Mouse (Mus musculus): ENCODE measurements at regions not wholly inside any gene's neighbourhood (a gene's known extent, or its start where the extent isn't known, plus 50 kb on each side); places are given as distances from the start of the nearest gene placed in this dataset.
"Not testable (repeated sequence)": the region's sequence is repeated elsewhere in the genome, so short reads cannot be mapped to it uniquely, and the experiment has no call there.

GRCm38 (mm10) chr13:6836351-6837074 is 187.9 kb upstream of the Pfkp start:
- no peak overlapping the region for H3K4me2 ChIP-seq (replicated peaks)
- H3K4me3 ChIP-seq (replicated peaks) = no peak overlapping the region
- no peak overlapping the region for H3K9ac ChIP-seq (replicated peaks)
- peak; percentile 94 for ATAC-seq
- H3K9me3 ChIP-seq = no peaks in the 10 kb centered on the region
- no peaks in the 10 kb centered on the region for H3K36me3 ChIP-seq
- H3K27ac ChIP-seq = no peak overlapping the region
- H3K4me1 ChIP-seq (replicated peaks) = no peaks in the 10 kb centered on the region
- 42% methylated on average over 6 of the region's 6 CpGs for WGBS
- H3K27me3 ChIP-seq = no peaks in the 10 kb centered on the region

- Histone ChIP-seq H3K4me3 (replicated peaks) (no peak overlapping the region), H3K9ac (replicated peaks) (no peak overlapping the region), H3K27me3 (no peaks in the 10 kb centered on the region), H3K4me1 (replicated peaks) (no peaks in the 10 kb centered on the region), H3K36me3 (no peaks in the 10 kb centered on the region), H3K9me3 (no peaks in the 10 kb centered on the region), H3K27ac (no peak overlapping the region), H3K4me2 (replicated peaks) (no peak overlapping the region)
- no peak for ATAC-seq
- WGBS = 68% methylated on average over 1 of the region's 1 CpGs
Observed at GRCm38 (mm10) chr13:6829882-6830281, 181.3 kb upstream of the Pfkp start.

- no peaks in the 10 kb centered on the region for H3K4me1 ChIP-seq (replicated peaks)
- no peaks in the 10 kb centered on the region for H3K36me3 ChIP-seq
- 81% methylated on average over 5 of the region's 5 CpGs for WGBS
- no peak overlapping the region for H3K4me2 ChIP-seq (replicated peaks)
- H3K27ac ChIP-seq = no peak overlapping the region
- H3K9me3 ChIP-seq = no peaks in the 10 kb centered on the region
- no peak overlapping the region for H3K9ac ChIP-seq (replicated peaks)
- no peak overlapping the region for H3K4me3 ChIP-seq (replicated peaks)
- ATAC-seq = no peak
- H3K27me3 ChIP-seq = no peaks in the 10 kb centered on the region
Observed at GRCm38 (mm10) chr13:6829346-6829745, 180.8 kb upstream of the Pfkp start.

DNA sequence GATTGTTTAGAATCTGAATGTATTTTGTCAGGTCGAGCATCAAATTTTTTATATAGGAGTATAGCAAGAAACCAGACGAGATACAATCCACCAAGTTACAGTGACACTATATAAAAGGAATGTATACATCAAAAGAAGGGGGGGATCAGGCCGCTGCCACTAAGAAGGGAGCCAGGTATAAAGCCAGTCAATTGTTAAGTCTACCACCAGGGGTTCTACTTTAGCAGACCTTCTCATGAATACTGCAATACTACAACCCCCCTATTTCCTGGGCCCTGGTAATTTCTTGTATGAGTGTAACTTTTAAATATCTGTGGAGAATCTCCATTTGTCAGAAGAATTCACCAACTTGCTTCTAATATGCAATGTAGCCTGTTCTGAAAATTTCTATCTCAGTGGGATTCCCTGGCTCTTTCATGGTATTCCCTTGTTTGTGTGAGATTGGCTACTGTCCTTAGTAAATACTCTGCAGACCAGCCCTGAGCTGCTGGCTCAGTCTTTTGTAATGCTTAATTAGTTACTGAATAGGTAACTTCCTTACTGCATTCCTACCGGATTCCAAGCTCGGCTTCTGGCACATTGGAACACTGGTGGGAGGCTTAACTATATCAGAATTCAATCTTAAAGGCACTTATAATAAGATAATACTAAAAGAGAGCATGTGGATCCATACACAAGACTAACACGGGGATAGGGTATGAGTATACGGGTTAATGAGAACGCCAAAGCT is 180.2 kb upstream of the Pfkp start:
- not testable (repeated sequence) for H3K9ac ChIP-seq (replicated peaks); ATAC-seq; H3K4me1 ChIP-seq (replicated peaks); H3K4me3 ChIP-seq (replicated peaks); H3K36me3 ChIP-seq; H3K9me3 ChIP-seq; H3K27me3 ChIP-seq; H3K4me2 ChIP-seq (replicated peaks); H3K27ac ChIP-seq
- WGBS = 75% methylated on average over 8 of the region's 8 CpGs

- 71% methylated on average over 5 of the region's 5 CpGs for WGBS
- no peak overlapping the region for H3K27ac ChIP-seq
- no peak overlapping the region for H3K4me3 ChIP-seq (replicated peaks)
- H3K9me3 ChIP-seq = no peaks in the 10 kb centered on the region
- no peaks in the 10 kb centered on the region for H3K27me3 ChIP-seq
- ATAC-seq = peak; percentile 43; the same call in 1 of the 2 replicates
- no peak overlapping the region for H3K4me2 ChIP-seq (replicated peaks)
- H3K4me1 ChIP-seq (replicated peaks) = no peaks in the 10 kb centered on the region
- H3K36me3 ChIP-seq = no peaks in the 10 kb centered on the region
- no peak overlapping the region for H3K9ac ChIP-seq (replicated peaks)
Observed at GRCm38 (mm10) chr13:6802243-6803157, 153.9 kb upstream of the Pfkp start.

DNA sequence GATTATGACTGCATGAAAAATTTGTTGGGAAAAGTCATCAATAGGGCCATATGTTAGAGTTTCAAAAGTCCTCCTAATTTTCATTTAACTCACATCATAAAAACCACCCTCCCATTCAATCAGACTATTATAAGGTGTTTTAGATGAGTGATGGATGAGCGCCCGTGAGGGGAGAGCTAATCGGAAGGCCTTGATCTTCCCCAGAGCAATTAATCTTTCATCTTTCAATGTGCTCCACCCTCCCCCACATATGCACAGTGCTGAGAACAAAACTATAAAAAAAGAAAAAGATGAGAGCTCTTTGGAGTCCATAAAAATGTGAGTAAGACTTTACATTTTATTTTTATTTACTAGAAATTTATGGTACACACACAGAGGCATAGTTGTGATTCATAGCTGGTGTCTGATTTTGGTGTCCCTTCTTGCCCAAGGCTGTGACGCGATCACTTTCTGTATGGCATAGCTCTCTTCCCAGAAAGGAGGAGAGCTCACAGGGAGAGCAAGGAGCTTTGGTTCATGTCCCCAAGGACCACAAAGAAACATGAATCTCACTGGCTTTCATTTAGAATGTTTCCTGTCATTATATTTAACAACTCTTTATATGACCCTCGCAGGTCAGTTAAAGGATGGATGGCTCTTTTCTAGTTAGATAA is 119.5 kb upstream of the Pfkp start:
- no peak overlapping the region for H3K4me3 ChIP-seq (replicated peaks)
- ATAC-seq = 0 out of 2 replicates have a peak, but pooled peaks have one; percentile 48
- no peaks in the 10 kb centered on the region for H3K9me3 ChIP-seq
- H3K4me1 ChIP-seq (replicated peaks) = peaks cover 7% of the 10 kb centered on the region; the same call in 1 of the 2 replicates
- H3K36me3 ChIP-seq = no peaks in the 10 kb centered on the region
- no peak overlapping the region for H3K9ac ChIP-seq (replicated peaks)
- WGBS = 67% methylated on average over 6 of the region's 6 CpGs
- no peak overlapping the region for H3K4me2 ChIP-seq (replicated peaks)
- no peaks in the 10 kb centered on the region for H3K27me3 ChIP-seq
- no peak overlapping the region for H3K27ac ChIP-seq

- Histone ChIP-seq H3K4me1 (replicated peaks) (0 out of 2 replicates have a peak, but pooled peaks cover 3% of the 10 kb centered on the region), H3K4me3 (replicated peaks) (no peak overlapping the region), H3K36me3 (no peaks in the 10 kb centered on the region), H3K9me3 (no peaks in the 10 kb centered on the region), H3K4me2 (replicated peaks) (no peak overlapping the region), H3K9ac (replicated peaks) (no peak overlapping the region), H3K27ac (no peak overlapping the region), H3K27me3 (no peaks in the 10 kb centered on the region)
- ATAC-seq = 0 out of 2 replicates have a peak, but pooled peaks have one; percentile 30
- 94% methylated on average over 1 of the region's 1 CpGs for WGBS
Observed at GRCm38 (mm10) chr13:6757151-6757550, 108.6 kb upstream of the Pfkp start.

- Histone ChIP-seq H3K27me3 (no peaks in the 10 kb centered on the region), H3K4me2 (replicated peaks) (no peak overlapping the region), H3K9ac (replicated peaks) (no peak overlapping the region), H3K4me3 (replicated peaks) (no peak overlapping the region), H3K27ac (no peak overlapping the region), H3K36me3 (no peaks in the 10 kb centered on the region), H3K9me3 (no peaks in the 10 kb centered on the region), H3K4me1 (replicated peaks) (no peaks in the 10 kb centered on the region)
- no peak for ATAC-seq
- WGBS = 90% methylated on average over 5 of the region's 5 CpGs
Observed at GRCm38 (mm10) chr13:6751599-6751998, 103.0 kb upstream of the Pfkp start.

- Histone ChIP-seq H3K27ac (no peak overlapping the region), H3K9ac (replicated peaks) (no peak overlapping the region), H3K4me2 (replicated peaks) (no peak overlapping the region), H3K36me3 (no peaks in the 10 kb centered on the region), H3K9me3 (no peaks in the 10 kb centered on the region), H3K4me1 (replicated peaks) (no peaks in the 10 kb centered on the region), H3K27me3 (no peaks in the 10 kb centered on the region), H3K4me3 (replicated peaks) (no peak overlapping the region)
- 75% methylated on average over 1 of the region's 1 CpGs for WGBS
- no peak for ATAC-seq
Observed at GRCm38 (mm10) chr13:6751149-6751548, 102.6 kb upstream of the Pfkp start.

- Histone ChIP-seq H3K4me3 (replicated peaks) (no peak overlapping the region), H3K27me3 (no peaks in the 10 kb centered on the region), H3K9ac (replicated peaks) (no peak overlapping the region), H3K36me3 (no peaks in the 10 kb centered on the region), H3K4me1 (replicated peaks) (peaks cover 5% of the 10 kb centered on the region; the same call in 1 of the 2 replicates), H3K4me2 (replicated peaks) (no peak overlapping the region), H3K9me3 (no peaks in the 10 kb centered on the region), H3K27ac (no peak overlapping the region)
- WGBS = 73% methylated on average over 4 of the region's 4 CpGs
- peak; percentile 55 for ATAC-seq
Observed at GRCm38 (mm10) chr13:6741916-6742315, 93.3 kb upstream of the Pfkp start.

DNA sequence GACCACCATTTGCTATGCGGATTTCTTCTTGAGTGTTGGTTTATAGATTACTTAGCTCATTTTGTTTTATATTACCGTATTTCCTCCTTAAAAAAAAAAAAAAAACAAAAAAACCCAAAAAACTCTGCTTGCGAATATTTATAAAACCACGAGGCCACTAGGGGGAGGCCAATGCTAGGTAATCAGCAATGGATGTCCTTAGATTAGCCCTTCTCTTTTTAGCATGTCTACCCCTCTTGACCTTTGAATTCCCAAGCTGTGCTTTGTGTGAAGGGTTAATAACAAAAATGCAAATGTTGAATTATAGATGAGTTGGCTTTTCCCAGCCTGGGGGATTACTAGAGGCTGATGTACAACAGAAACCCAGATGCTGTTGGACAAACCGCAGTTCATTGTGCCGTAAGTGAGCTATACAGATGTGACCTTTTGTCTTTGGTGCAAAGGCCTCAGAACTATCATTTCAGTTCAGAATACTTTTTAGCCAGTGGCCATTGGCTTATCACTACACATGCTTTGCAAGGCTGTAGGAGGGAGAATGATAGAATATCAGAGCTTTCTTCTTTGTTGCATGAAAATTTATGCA is 88.5 kb upstream of the Pfkp start:
- Histone ChIP-seq H3K9me3 (no peaks in the 10 kb centered on the region), H3K4me2 (replicated peaks) (no peak overlapping the region), H3K36me3 (no peaks in the 10 kb centered on the region), H3K9ac (replicated peaks) (no peak overlapping the region), H3K27me3 (no peaks in the 10 kb centered on the region), H3K4me3 (replicated peaks) (no peak overlapping the region), H3K27ac (no peak overlapping the region), H3K4me1 (replicated peaks) (peaks cover 5% of the 10 kb centered on the region; the same call in 1 of the 2 replicates)
- peak; percentile 50; the same call in 1 of the 2 replicates for ATAC-seq
- 52% methylated on average over 6 of the region's 6 CpGs for WGBS
